Mouse (Mus musculus): Measurements from ENCODE around the gene Lins1. TPM values are rescaled to one million over a fixed set of nuclear protein-coding genes. Genes with fewer than 3 reads are reported as not detected.

Gene Lins1
- polyA plus RNA-seq, 1 experiment from 2014 or later = 3.2 TPM

GRCm38 (mm10) chr7:66733431-66733830 lies 43.7 kb downstream of the Lins1 start:
- 79% methylated on average over 17 of the region's 17 CpGs for WGBS (ENCODE audit: insufficient replicate concordance)
- H3K4me2 ChIP-seq = no peak overlapping the region
- H3K27ac ChIP-seq (replicated peaks) = no peak overlapping the region
- H3K36me3 ChIP-seq (replicated peaks) = no peaks in the 10 kb centered on the region
- no peak overlapping the region for H3K4me3 ChIP-seq (replicated peaks)
- no peaks in the 10 kb centered on the region for H3K9me3 ChIP-seq (replicated peaks)
- H3K27me3 ChIP-seq = no peaks in the 10 kb centered on the region
- H3K9ac ChIP-seq = no peak overlapping the region
- no peak for ATAC-seq (ENCODE audit: insufficient read depth)
- no peaks in the 10 kb centered on the region for H3K4me1 ChIP-seq (replicated peaks)

- Histone ChIP-seq H3K27me3 (no peaks in the 10 kb centered on the region), H3K27ac (replicated peaks) (no peak overlapping the region), H3K4me1 (replicated peaks) (no peaks in the 10 kb centered on the region), H3K36me3 (replicated peaks) (no peaks in the 10 kb centered on the region), H3K4me3 (replicated peaks) (no peak overlapping the region), H3K9me3 (replicated peaks) (no peaks in the 10 kb centered on the region), H3K9ac (no peak overlapping the region), H3K4me2 (no peak overlapping the region)
- WGBS (ENCODE audit: insufficient replicate concordance) = 75% methylated on average over 11 of the region's 11 CpGs
- no peak for ATAC-seq (ENCODE audit: insufficient read depth)
Observed at GRCm38 (mm10) chr7:66733882-66734281, 44.2 kb downstream of the Lins1 start.

GRCm38 (mm10) chr7:66734466-66734865 lies 44.8 kb downstream of the Lins1 start:
- Histone ChIP-seq H3K4me3 (replicated peaks) (no peak overlapping the region), H3K4me1 (replicated peaks) (no peaks in the 10 kb centered on the region), H3K4me2 (no peak overlapping the region), H3K9me3 (replicated peaks) (no peaks in the 10 kb centered on the region), H3K27ac (replicated peaks) (no peak overlapping the region), H3K36me3 (replicated peaks) (no peaks in the 10 kb centered on the region), H3K9ac (no peak overlapping the region), H3K27me3 (no peaks in the 10 kb centered on the region)
- ATAC-seq (ENCODE audit: insufficient read depth) = no peak
- 81% methylated on average over 4 of the region's 4 CpGs for WGBS (ENCODE audit: insufficient replicate concordance)

- H3K4me3 ChIP-seq (replicated peaks) = no peak overlapping the region
- H3K36me3 ChIP-seq (replicated peaks) = no peaks in the 10 kb centered on the region
- no peaks in the 10 kb centered on the region for H3K27me3 ChIP-seq
- no peak overlapping the region for H3K27ac ChIP-seq (replicated peaks)
- ATAC-seq (ENCODE audit: insufficient read depth) = no peak
- WGBS (ENCODE audit: insufficient replicate concordance) = 67% methylated on average over 6 of the region's 6 CpGs
- no peaks in the 10 kb centered on the region for H3K9me3 ChIP-seq (replicated peaks)
- H3K9ac ChIP-seq = no peak overlapping the region
- no peak overlapping the region for H3K4me2 ChIP-seq
- H3K4me1 ChIP-seq (replicated peaks) = no peaks in the 10 kb centered on the region
Observed at GRCm38 (mm10) chr7:66734993-66735392, 45.3 kb downstream of the Lins1 start.

GRCm38 (mm10) chr7:66737418-66737817 lies 47.7 kb downstream of the Lins1 start:
- no peak overlapping the region for H3K9ac ChIP-seq
- H3K27ac ChIP-seq (replicated peaks) = no peak overlapping the region
- H3K9me3 ChIP-seq (replicated peaks) = no peaks in the 10 kb centered on the region
- WGBS (ENCODE audit: insufficient replicate concordance) = 49% methylated on average over 4 of the region's 4 CpGs
- H3K4me2 ChIP-seq = no peak overlapping the region
- no peaks in the 10 kb centered on the region for H3K4me1 ChIP-seq (replicated peaks)
- ATAC-seq (ENCODE audit: insufficient read depth) = no peak
- H3K27me3 ChIP-seq = no peaks in the 10 kb centered on the region
- no peaks in the 10 kb centered on the region for H3K36me3 ChIP-seq (replicated peaks)
- no peak overlapping the region for H3K4me3 ChIP-seq (replicated peaks)

GRCm38 (mm10) chr7:66741008-66741407 lies 51.3 kb downstream of the Lins1 start:
- no peak for ATAC-seq (ENCODE audit: insufficient read depth)
- Histone ChIP-seq H3K9ac (no peak overlapping the region), H3K27ac (replicated peaks) (no peak overlapping the region), H3K4me2 (no peak overlapping the region), H3K4me1 (replicated peaks) (no peaks in the 10 kb centered on the region), H3K36me3 (replicated peaks) (no peaks in the 10 kb centered on the region), H3K9me3 (replicated peaks) (no peaks in the 10 kb centered on the region), H3K27me3 (no peaks in the 10 kb centered on the region), H3K4me3 (replicated peaks) (no peak overlapping the region)
- 63% methylated on average over 5 of the region's 5 CpGs for WGBS (ENCODE audit: insufficient replicate concordance)

GRCm38 (mm10) chr7:66741412-66741811 lies 51.7 kb downstream of the Lins1 start:
- Histone ChIP-seq H3K4me2 (no peak overlapping the region), H3K27ac (replicated peaks) (no peak overlapping the region), H3K9ac (no peak overlapping the region), H3K27me3 (no peaks in the 10 kb centered on the region), H3K9me3 (replicated peaks) (no peaks in the 10 kb centered on the region), H3K4me3 (replicated peaks) (no peak overlapping the region), H3K36me3 (replicated peaks) (no peaks in the 10 kb centered on the region), H3K4me1 (replicated peaks) (no peaks in the 10 kb centered on the region)
- 66% methylated on average over 8 of the region's 8 CpGs for WGBS (ENCODE audit: insufficient replicate concordance)
- ATAC-seq (ENCODE audit: insufficient read depth) = no peak

- no peaks in the 10 kb centered on the region for H3K36me3 ChIP-seq (replicated peaks)
- no peaks in the 10 kb centered on the region for H3K4me1 ChIP-seq (replicated peaks)
- no peaks in the 10 kb centered on the region for H3K9me3 ChIP-seq (replicated peaks)
- H3K27ac ChIP-seq (replicated peaks) = no peak within 1 kb of the TSS
- no peaks in the 10 kb centered on the region for H3K27me3 ChIP-seq
- no peak within 1 kb of the TSS for H3K9ac ChIP-seq
- 62% methylated on average over 9 of the region's 9 CpGs for WGBS (ENCODE audit: insufficient replicate concordance)
- no peak within 1 kb of the TSS for H3K4me2 ChIP-seq
- no peak within 1 kb of the TSS for H3K4me3 ChIP-seq (replicated peaks)
- no peak for ATAC-seq (ENCODE audit: insufficient read depth)
Observed at GRCm38 (mm10) chr7:66743377-66743781, 53.7 kb downstream of the Lins1 start, which contains the start of gene Cers3. TSS of gene Cers3 (plus strand) at chr7:66743504.

- Histone ChIP-seq H3K27ac (replicated peaks) (no peak overlapping the region), H3K9ac (no peak overlapping the region), H3K36me3 (replicated peaks) (no peaks in the 10 kb centered on the region), H3K4me1 (replicated peaks) (no peaks in the 10 kb centered on the region), H3K9me3 (replicated peaks) (no peaks in the 10 kb centered on the region), H3K4me3 (replicated peaks) (no peak overlapping the region), H3K4me2 (no peak overlapping the region), H3K27me3 (no peaks in the 10 kb centered on the region)
- WGBS (ENCODE audit: insufficient replicate concordance) = 51% methylated on average over 7 of the region's 7 CpGs
- no peak for ATAC-seq (ENCODE audit: insufficient read depth)
Observed at GRCm38 (mm10) chr7:66746972-66747371, 57.3 kb downstream of the Lins1 start.

GRCm38 (mm10) chr7:66749998-66750397 lies 60.3 kb downstream of the Lins1 start:
- no peaks in the 10 kb centered on the region for H3K27me3 ChIP-seq
- H3K4me3 ChIP-seq (replicated peaks) = no peak overlapping the region
- H3K9me3 ChIP-seq (replicated peaks) = no peaks in the 10 kb centered on the region
- no peak overlapping the region for H3K27ac ChIP-seq (replicated peaks)
- H3K36me3 ChIP-seq (replicated peaks) = no peaks in the 10 kb centered on the region
- no peak overlapping the region for H3K4me2 ChIP-seq
- 53% methylated on average over 1 of the region's 1 CpGs for WGBS (ENCODE audit: insufficient replicate concordance)
- no peaks in the 10 kb centered on the region for H3K4me1 ChIP-seq (replicated peaks)
- no peak overlapping the region for H3K9ac ChIP-seq
- no peak for ATAC-seq (ENCODE audit: insufficient read depth)

- no peak overlapping the region for H3K4me3 ChIP-seq (replicated peaks)
Observed at GRCm38 (mm10) chr7:66753816-66754215, 64.1 kb downstream of the Lins1 start.

GRCm38 (mm10) chr7:66755611-66756010 lies 65.9 kb downstream of the Lins1 start:
- Histone ChIP-seq H3K4me3 (replicated peaks) (no peak overlapping the region), H3K27ac (replicated peaks) (no peak overlapping the region), H3K9ac (no peak overlapping the region), H3K36me3 (replicated peaks) (no peaks in the 10 kb centered on the region), H3K4me1 (replicated peaks) (no peaks in the 10 kb centered on the region), H3K4me2 (no peak overlapping the region), H3K9me3 (replicated peaks) (no peaks in the 10 kb centered on the region), H3K27me3 (no peaks in the 10 kb centered on the region)
- WGBS (ENCODE audit: insufficient replicate concordance) = 42% methylated on average over 7 of the region's 7 CpGs
- ATAC-seq (ENCODE audit: insufficient read depth) = no peak

More at GRCm38 (mm10) chr7:66753816-66754215, 64.1 kb downstream of the Lins1 start:
- no peaks in the 10 kb centered on the region for H3K9me3 ChIP-seq (replicated peaks)
- no peak for ATAC-seq (ENCODE audit: insufficient read depth)
- H3K27ac ChIP-seq (replicated peaks) = no peak overlapping the region
- no peak overlapping the region for H3K4me2 ChIP-seq
- H3K27me3 ChIP-seq = no peaks in the 10 kb centered on the region
- 74% methylated on average over 8 of the region's 8 CpGs for WGBS (ENCODE audit: insufficient replicate concordance)
- no peaks in the 10 kb centered on the region for H3K36me3 ChIP-seq (replicated peaks)
- H3K4me1 ChIP-seq (replicated peaks) = no peaks in the 10 kb centered on the region
- H3K9ac ChIP-seq = no peak overlapping the region

Measured in liver, embryonic 15.5 days (tissue).